Mouse (Mus musculus): ENCODE measurements around the gene Tead1.

Gene Tead1

DNA sequence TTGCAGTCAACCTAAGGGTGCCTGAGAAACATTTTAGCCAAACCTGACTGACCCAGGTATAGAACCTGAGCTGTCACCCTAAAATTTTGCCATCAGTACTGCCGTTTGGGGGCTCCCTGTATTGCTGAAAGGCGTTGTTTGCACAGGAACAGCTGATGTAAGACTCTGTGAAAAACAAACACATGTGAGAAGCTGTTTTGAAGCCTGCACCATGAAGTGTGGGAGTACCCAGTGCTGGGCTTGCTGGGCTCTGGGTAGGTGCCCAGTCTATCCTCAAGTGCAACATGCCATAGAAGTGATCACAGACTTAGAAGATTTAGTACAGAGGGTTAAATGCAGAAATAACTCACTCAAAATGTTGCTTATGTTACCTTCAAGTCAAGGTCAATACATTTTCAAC is 49.3 kb downstream of the Tead1 start:
- no peak for DNase-seq (ENCODE audit: low read depth, low spot score)

- DNase-seq (ENCODE audit: low read depth, low spot score) = no peak
Observed at GRCm38 (mm10) chr7:112730209-112730608, 51.1 kb downstream of the Tead1 start.

GRCm38 (mm10) chr7:112731584-112731983 is 52.5 kb downstream of the Tead1 start:
- DNase-seq (ENCODE audit: low read depth, low spot score) = no peak

GRCm38 (mm10) chr7:112739174-112739573 is 60.1 kb downstream of the Tead1 start:
- no peak for DNase-seq (ENCODE audit: low read depth, low spot score)

- DNase-seq (ENCODE audit: low read depth, low spot score) = no peak
Observed at GRCm38 (mm10) chr7:112741790-112742189, 62.7 kb downstream of the Tead1 start.

DNA sequence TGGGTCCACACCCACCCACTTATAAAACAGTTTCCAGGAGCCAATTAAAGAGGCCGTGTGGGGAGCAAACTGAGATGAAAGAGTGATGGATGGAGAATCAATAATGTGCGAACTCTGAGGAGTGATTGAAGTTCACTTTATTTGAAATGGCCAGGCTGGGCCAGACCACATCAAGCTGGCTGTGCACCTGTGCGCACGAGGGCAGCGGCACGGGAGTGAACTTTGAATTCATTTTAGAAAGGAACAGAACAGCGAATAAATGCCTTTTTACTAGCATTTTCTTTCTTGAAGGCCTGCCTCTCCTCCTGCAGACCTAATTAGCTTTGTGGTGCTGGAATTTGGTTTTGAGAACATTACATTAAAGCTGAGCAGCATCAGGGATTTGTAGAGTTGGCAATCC is 63.9 kb downstream of the Tead1 start:
- no peak for DNase-seq (ENCODE audit: low read depth, low spot score)

- DNase-seq (ENCODE audit: low read depth, low spot score) = no peak
Observed at GRCm38 (mm10) chr7:112743621-112744395, 64.7 kb downstream of the Tead1 start.

GRCm38 (mm10) chr7:112747187-112747586 is 68.1 kb downstream of the Tead1 start:
- no peak for DNase-seq (ENCODE audit: low read depth, low spot score)

DNA sequence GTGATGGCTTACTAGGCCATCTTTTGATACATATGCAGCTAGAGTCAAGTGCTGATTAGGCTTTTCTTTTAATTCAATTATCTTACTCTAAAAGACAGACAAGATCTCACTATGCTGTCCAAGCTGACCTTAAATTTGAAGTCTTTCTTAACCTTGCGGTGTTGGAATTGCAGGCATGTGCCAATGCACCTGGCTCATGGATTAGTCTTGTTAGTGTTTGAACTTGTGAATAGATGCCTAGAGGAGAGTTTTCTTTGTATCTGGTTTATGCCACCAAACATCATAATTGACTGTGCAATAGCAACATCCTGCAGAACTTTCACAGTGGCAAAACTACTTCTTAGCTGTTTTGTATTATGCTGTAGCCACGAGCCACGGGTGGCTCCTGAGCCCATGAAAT is 68.7 kb downstream of the Tead1 start:
- DNase-seq (ENCODE audit: low read depth, low spot score) = no peak

DNA sequence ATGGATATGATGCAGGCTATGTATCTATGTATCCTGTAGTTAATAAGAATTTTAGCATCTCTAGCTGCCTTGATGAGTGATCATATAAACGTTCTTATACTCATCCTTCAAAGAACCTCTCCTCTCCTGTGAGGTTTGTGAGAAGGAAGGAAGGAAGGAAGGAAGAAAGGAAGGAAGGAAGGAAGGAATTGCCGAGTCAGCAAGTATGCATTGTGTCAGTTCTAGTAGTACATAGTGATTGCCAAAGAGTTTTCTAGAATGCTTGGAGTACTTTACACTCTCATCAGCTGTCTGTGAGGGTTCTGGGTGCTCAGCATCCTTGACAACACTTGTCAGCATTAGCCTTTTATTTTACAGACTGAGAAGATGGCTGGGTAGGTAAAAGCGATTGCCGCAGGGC is 69.2 kb downstream of the Tead1 start:
- no peak for DNase-seq (ENCODE audit: low read depth, low spot score)

GRCm38 (mm10) chr7:112750101-112750500 is 71.0 kb downstream of the Tead1 start:
- no peak for DNase-seq (ENCODE audit: low read depth, low spot score)

DNA sequence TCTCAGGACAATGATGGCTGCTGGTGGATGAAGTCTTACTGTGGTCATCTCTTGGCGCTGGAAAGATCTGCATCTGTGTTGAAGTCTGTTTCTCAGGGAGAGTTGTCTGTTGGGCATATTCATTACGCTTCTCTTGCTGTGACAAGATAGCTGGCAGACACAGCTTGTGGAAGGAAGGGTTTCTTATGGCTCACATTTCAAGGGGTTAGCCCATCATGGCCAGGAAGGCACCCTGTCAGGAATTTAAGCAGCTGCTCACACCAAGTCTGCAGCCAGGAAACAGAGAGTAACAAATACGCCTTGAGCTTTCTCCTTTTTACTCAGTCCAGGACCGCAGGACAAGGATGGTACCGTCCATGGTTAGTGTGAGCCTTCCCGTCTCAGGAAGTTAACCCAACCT is 73.2 kb downstream of the Tead1 start:
- DNase-seq (ENCODE audit: low read depth, low spot score) = no peak

DNA sequence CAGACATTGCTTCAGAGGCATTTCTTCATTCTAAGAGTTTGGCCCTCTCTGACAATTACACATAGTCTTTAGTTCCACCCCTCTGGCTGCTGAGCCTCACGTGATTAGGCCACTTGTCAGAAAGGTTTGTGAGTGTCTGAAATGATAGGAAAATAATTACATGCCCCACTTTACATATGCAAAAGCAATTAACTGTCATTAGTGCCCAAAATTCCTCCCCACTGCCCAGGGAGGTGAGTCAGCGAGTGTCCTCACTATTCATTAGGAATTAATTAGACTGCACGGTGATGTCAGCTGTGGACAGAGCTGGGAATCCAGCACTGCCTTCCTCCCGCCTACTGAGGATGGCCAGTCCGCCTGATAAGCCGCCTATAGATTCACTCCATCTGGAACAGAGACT is 74.2 kb downstream of the Tead1 start:
- DNase-seq (ENCODE audit: low read depth, low spot score) = no peak

- DNase-seq (ENCODE audit: low read depth, low spot score) = no peak
Observed at GRCm38 (mm10) chr7:112759359-112759975, 80.3 kb downstream of the Tead1 start.

DNA sequence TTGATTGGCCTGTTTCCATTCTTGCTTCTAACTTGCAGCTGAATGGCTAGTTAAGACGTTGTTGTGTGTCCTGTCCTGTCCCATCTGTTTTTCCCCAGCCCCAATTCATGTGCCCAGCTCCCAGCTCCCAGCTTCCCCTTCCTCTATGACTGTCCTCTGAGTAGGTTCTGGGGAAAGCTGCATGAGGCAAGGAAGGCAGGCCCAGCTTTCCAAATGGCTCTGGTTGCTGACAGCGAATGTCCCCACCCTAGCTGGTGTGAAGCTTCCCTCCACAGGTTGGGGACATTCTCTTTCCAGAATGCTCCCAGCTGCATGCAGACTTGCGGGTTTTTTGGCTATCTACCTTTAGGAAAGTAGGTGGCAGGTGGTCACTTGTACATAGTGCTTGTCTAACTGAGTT is 81.2 kb downstream of the Tead1 start:
- DNase-seq (ENCODE audit: low read depth, low spot score) = no peak

GRCm38 (mm10) chr7:112760782-112761181 is 81.7 kb downstream of the Tead1 start:
- DNase-seq (ENCODE audit: low read depth, low spot score) = peak; percentile 40

DNA sequence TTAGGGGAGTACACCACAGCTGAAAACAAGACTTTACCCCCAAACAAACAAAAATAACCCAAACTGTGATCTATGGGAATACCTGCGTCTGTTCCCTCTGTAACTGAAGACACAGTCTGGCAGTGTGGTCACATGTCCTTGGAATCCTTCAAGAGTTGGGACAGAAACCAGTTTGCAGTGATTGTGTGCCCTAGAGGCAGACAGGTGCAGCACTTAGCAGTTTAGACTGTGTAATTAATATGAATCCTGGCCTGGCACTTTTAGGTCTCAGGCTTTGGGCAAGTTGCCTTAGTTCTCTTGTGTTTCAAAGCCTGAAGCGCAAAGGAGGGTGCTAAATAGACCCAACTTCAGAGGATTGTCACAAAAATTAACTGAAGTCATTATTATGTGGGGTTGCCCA is 83.8 kb downstream of the Tead1 start:
- no peak for DNase-seq (ENCODE audit: low read depth, low spot score)

GRCm38 (mm10) chr7:112763513-112763912 is 84.4 kb downstream of the Tead1 start:
- DNase-seq (ENCODE audit: low read depth, low spot score) = no peak

GRCm38 (mm10) chr7:112764921-112765320 is 85.8 kb downstream of the Tead1 start:
- no peak for DNase-seq (ENCODE audit: low read depth, low spot score)

GRCm38 (mm10) chr7:112769866-112770265 is 90.7 kb downstream of the Tead1 start:
- DNase-seq (ENCODE audit: low read depth, low spot score) = no peak

GRCm38 (mm10) chr7:112771461-112771860 is 92.3 kb downstream of the Tead1 start:
- no peak for DNase-seq (ENCODE audit: low read depth, low spot score)

- no peak for DNase-seq (ENCODE audit: low read depth, low spot score)
Observed at GRCm38 (mm10) chr7:112772777-112773176, 93.7 kb downstream of the Tead1 start.

DNA sequence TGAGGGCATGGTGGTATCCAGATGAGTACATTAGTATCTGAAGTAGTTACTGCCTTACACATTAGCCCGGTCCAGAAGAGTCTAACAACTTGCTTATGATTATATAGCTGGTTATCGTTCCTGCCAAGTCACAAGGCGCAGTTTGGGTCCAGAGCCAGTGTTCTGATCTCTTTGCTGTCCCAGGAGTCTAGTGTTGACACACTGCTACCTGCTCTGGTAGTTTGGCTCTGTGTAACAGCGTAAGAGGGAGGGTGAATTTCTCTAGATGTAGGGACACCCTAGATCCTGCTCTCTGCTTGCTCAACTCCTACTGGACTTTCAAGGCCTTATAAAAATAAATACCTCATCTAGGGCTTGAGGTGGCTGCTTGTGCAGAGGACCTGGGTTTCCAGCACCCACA is 94.5 kb downstream of the Tead1 start:
- DNase-seq (ENCODE audit: low read depth, low spot score) = no peak

All from A20 (cell line).